Mouse (Mus musculus) left cerebral cortex, postnatal 4 days (tissue): ENCODE measurements around the gene 1700016D06Rik. TPM values are rescaled to one million over a fixed set of nuclear protein-coding genes. Genes with fewer than 3 reads are reported as not detected.

Experiments
- DNase-seq: peaks from one replicate; pipeline ENCODE4 v3.0.0-alpha.2; 2022
- intact Hi-C: fragments of 180-260 bp; cut with DNase I; formaldehyde crosslinking; loops from one replicate; pipeline ENCODE4 v1.15.1; 2025
- total RNA-seq, 2 experiments: library from RNA; stranded (reverse); gene quantifications; 2 replicates each; pipeline ENCODE4 v1.2.3; 2021

The 1700016D06Rik gene
- not detected for total RNA-seq

DNA sequence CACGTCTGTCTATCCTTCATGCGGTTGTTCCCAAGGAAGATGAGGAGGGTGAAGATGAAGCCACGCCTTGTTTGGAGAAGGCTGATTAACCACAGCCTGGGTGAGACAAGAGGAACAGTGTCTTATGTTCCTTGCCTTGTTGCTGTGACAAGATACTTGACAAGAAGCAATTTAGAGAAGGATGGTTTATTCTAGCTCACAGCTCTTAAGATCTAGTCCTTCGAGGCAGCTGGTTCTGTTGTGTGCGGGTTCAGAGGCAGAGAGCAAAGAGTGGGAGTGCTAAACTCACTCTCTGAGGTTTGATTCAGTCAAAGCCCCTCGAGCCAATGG, at the start of gene 1700016D06Rik:
TSS of gene 1700016D06Rik (minus strand) at position 31 of the 330 bp plus-strand sequence.
- intact Hi-C loops: loop anchor here (10.0 kb wide), 1 partner anchor 146 kb away; the partner anchor contains the start of genes Cars2 and Ing1
- no peak for DNase-seq

DNA sequence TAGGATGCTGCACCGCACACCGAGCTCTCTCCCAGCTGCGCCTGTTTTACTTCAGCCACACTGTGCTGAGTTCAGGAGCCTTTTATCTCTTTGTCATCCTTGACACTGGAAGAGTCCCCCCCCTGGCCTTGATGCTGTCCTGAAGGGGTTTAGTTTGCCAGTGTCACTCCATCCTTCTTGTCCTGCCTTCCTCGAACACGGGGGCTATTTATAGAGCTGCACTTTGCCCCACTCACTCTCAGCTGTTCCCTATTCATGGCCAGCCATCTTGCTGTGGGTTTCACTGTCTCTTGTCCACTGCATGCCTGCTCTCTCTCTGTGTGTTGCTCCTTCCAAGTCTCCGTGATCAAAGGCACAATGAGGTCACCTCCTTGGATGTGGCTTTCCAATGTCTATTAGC, 48.6 kb upstream of the 1700016D06Rik start:
- intact Hi-C loops: no loop called here

DNA sequence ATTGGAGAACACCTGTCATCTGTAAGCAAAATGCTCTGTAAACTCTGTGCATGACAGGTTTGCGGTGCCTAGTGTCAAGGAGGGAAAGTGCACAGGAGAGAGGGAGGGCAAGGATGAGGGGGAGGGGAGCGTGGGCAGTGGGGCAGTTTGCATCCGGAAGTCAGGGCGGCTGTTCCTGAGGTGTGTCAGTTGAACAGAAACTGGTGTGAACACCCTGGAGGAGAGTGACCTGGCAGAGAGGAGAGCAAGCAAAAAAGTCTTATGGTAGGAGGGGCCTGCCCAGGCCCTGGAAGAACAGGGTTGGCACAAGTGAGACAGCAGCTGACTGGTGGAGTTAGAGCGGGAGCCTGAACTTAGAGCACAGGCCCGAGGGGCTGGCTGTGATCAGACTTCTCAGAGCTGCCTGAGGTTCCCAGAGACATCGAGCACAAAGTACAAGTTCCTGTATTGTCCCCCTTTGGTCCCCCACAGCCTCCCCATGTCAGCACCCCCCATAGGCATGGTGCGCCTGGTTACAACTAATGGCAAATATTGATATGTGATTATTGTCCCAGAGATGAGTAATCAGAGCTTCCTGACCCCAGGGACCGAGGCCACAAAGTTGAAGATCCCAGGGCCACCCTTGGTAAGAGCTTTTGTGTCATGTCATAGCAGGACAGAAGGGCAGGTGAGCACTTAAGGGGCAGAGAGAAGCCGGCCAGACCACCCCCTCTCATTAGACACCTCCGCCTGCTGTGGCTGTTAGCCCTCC, 46.2 kb upstream of the 1700016D06Rik start:
- no peak for DNase-seq
- intact Hi-C loops: no loop called here

More for the DNA sequence above, 48.6 kb upstream of the 1700016D06Rik start:
- DNase-seq: no peak

DNA sequence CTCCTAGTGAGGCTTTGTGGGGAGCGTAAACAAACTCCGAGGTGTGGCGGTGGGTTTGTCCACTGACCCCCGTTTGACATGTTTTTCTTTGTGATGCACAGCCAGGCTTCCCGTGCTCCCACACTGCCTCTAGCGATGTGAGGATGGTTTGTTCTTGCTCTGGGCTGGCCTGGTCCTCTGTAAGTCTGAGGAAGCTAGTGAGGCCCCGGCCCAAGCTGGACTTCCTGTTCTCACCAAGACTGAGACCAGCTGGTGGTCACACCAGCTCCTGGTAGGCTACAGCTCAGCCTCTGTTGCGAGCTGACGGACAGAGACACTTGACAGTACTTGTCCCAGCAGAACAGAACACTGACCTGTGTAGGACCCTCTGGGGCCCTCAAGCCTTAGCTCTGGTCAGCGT, 42.7 kb upstream of the 1700016D06Rik start:
- no peak for DNase-seq
- intact Hi-C loops: no loop called here

DNA sequence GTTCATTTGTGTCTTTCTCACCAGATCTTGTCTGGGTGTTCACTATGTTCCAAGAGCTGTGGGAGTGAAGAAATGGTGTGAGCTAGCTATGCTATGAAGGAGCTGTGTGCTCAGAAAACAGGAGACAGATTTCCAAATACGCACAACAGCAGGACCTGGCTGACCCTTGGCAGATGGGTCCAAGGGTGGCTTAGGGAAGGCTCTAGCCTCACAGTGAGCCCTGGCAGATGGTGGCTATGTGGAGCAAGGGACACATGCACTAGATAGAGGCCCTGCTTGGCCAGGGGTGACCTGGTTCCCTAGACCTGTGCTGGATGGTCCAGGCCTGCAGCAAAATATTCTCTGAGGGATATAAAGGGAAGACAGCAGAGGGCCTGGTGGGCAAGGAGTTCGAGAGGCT, 40.0 kb upstream of the 1700016D06Rik start:
- no peak for DNase-seq
- intact Hi-C loops: no loop called here

DNA sequence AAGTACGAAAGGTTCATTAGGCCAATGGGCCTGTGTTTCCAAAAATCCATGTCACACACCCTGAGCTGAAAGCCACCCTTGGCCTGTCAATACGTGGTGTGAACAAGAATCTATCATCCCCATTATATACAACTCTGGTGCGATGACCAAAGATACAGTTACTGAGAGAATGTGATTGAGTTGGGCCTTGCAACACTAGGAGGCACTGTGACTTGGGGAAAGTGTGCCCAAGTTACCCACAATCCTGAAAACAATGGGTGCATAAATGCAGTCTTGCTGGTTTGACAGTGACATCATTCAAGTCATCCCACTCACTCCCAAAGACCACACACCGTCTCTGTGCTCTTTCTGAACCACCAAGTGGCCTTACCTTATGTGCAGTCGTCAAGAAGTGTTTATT, 38.2 kb upstream of the 1700016D06Rik start:
- intact Hi-C loops: no loop called here

DNA sequence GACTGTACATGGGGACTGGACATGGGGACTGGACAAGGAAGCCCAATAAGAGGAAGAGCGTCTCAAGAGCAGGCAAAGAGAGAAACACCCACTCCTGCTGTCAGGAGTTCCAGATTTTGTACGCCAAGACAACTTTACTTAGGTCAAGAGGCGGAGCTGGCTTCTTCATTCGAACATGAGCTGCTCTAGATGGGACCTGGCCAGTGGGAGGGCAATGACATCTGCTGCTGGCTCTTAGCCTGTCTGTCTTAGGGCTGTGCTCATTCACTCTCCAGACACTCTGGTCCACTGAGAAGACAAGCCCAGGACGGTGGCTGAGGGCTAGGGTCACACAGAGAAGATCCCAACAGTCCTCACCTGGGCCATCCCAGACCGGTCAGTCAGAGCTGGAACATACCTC, 36.2 kb upstream of the 1700016D06Rik start:
- intact Hi-C loops: no loop called here
- DNase-seq: no peak

More for the DNA sequence above, 38.2 kb upstream of the 1700016D06Rik start:
- DNase-seq: no peak

DNA sequence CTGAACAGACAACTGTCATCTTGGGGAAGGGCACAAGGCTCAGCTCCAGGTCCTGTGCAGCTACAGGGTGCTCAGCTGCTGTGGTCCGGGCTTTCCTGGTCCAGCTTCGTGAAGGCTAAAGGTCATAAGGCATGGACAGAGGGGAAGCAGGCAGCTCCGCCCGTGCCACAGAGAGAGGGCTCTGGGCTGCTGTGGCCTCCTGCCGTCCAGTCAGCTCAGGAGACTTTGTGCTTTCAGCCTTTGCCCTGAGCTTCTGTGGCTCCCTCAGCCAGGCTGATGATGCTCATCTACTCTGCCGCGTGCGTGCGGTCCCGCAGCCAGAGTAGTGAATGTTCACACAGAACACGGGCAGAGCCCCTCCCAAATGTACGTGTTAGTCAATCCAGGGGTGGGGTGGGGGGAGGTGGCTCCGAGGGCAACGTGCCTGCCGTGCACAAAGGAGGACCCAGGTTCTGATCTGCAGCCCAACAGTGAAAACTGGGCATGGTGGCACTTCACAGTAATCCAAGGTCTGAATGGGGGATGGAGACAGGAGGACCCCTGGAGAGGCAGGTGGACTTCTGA, 34.9 kb upstream of the 1700016D06Rik start:
- no peak for DNase-seq
- intact Hi-C loops: no loop called here

DNA sequence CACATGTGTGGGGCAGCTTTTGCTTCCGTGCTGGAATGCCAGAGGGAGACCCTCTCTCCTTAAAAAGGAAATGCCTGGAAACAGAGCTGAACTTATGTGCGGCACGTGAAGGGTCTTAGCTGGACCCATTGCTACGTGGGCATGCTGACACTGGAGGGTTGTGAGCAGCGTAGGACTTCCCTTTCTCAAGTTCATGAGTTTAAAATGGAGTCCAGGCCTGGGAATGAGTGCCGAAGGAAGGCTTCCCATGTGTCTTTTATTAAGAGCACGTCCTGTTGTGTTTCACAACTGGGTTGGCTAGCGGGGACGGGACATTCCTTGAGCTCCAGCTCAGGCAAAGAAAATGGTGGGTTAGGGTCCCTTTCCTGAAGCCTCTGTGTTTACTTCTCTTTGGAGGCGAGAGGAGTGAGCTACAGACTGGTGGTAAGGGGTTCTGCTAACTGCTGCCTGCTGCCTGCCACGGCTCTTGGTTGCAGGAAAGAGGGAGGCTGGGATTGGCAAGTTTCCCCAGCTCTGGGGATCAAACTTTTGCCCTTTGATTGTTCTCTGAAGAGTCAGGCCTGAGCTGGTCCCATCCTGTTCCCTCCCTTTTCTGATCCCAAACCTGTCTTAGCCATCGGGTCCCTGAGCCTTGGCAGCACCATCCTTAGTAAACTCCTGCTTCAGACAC, 29.5 kb upstream of the 1700016D06Rik start:
- intact Hi-C loops: no loop called here
- DNase-seq: no peak

DNA sequence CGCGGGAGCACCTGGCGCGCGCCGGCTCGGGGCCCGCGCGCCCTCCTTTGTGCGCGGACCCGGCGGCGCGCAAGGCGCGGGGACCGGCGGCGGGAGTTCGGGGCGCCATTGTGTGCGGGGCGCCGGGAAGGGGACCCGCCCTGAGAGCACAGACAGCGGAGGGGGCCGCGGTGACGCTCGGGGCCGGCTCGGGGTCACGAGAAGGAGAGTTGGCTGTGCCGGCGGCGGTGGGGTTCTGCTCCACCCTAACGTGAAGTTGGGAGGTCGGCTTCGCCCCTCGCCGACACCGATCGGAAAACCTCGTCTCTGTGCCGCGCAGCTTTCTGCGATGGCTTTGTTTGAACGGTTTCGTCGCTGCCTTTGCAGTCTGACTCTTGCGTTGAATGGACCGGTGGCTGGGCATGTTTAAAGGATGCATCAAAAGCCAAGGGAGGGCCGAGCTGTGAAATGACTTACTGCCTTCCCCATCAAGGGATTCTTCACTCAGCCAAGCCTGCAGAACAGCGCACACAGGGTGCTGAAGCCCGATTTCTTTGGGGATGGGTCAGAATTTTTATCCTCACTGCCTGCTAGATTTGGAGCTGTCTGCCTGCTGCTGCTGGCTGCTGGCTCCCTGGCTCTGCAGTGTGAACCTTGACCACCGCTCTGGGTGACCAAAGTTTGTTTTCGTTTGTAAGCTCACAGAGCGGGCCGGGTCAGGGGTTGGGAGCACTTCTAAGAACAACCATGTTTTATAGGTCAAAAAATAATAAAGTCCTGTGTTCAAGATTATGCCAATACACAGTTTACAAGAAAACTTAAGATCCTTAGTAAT, 27.8 kb upstream of the 1700016D06Rik start:
- intact Hi-C loops: no loop called here
- DNase-seq: peak; percentile 56

DNA sequence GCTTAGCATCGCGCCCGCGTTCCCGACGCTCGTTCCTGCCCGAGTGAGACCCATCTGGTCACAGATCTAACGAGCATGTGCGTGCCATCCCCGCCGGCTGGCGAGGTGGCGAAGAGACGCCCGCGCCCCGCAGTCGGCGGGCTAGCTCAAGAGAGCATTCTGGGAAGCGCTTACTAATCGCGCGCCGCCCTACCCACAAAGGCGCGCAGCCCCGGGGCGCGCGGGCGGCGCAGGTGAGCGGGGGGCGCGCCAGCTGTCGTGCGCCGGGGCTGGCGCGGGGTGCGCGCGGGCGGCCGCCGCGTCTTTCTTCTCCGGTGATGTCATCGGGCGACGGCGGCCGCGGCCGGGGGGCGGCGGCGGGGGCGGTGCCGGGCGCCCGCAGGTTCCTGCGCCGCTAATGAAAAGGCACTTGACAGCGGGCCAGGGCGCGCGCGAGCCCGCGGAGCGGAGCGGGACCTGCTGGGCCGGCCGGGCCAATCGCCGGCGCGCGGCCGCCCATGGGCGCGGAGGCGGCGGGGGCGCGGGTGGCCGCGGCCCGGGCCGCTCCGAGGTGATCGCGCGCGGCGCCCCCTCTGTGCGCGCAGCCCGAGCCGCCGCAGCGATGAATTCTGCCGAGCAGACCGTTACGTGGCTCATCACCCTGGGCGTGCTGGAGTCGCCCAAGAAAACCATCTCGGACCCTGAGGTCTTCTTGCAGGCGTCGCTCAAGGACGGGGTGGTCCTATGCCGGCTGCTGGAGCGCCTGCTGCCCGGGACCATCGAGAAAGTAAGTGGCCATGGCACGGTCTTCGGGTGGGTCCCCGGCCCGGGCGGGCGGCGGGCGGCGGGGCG, 27.0 kb upstream of the 1700016D06Rik start, which contains the start of gene Arhgef7:
TSS of gene Arhgef7 (plus strand) at position 71 of the 831 bp plus-strand sequence.
- DNase-seq: peak; percentile 89
- intact Hi-C loops: no loop called here

DNA sequence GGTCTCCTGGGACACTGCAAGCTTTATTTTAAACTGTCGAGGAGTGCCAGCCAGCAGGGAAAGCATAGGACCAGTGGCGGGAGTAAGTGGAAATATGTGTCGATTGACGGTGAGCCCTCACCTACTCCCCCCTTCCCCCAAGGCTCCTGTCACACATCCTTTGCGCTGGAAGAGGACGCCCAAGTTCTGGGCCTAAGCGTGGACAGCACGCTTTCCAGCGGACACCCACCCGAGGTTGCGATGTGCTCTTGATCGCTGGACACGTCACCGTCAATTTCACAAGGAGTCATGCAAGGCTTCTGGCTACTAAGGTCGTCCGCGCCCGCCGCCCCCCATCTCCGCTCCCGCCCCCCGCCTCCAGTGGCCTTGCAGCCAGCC, 26.4 kb upstream of the 1700016D06Rik start:
- DNase-seq: no peak
- intact Hi-C loops: no loop called here

DNA sequence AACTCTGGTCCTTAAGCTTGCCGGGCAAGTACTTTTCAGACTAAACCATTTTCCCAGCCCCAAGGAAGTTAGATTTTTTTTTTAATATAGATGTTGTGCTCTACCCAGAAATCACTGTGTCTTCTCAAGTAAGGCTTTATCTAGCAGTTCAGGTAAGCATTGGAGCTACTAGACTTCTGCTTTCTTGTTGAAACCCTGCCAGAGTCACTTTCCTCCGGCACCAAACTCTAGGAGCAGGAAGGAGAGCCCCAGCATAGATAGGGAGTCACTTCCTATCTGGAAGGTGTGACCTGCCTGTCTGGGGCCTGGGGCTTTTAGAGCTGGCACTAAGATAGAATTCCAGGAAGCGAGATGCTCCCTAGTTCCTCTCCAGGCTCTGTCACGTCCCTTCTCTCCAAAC, 16.3 kb upstream of the 1700016D06Rik start:
- intact Hi-C loops: no loop called here
- no peak for DNase-seq

DNA sequence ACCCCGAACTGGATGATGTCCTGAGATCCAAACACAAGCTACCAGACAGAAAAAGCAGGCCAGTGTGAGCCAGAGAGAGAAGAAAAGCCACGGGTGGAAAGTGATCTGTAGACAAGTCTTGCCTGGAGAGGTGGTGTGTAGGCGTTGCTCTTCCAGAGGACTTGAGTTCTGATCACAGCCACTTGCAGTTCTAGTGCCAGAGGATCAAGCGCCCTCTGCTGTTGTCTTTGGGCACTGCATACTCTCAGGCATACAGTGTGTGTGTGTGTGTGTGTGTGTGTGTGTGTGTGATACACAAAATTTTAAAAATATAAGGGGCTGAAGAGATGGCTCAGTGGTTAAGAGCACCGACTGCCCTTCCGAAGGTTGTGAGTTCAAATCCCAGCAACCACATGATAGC, 11.4 kb upstream of the 1700016D06Rik start:
- intact Hi-C loops: no loop called here
- DNase-seq: no peak

DNA sequence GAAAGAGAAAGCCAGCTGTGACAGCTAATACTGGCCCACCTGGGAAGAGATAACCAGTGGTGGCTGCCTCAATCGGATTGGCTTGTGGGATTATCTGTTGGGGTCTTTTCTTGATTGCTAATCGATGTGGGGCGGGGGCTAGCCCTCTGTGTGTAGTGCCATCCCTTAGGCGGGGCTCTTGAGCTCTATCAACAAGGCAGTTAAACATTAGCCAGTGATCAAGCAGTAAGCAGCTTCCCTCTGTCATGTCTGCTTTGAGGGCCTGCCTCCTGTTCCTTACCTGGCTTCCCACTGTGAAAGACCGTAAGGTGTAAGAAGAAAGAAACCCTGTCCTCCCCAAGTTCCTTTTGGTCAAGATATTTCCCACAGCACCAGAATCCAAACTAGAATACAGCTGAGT, 9.6 kb upstream of the 1700016D06Rik start:
- intact Hi-C loops: no loop called here
- DNase-seq: no peak

DNA sequence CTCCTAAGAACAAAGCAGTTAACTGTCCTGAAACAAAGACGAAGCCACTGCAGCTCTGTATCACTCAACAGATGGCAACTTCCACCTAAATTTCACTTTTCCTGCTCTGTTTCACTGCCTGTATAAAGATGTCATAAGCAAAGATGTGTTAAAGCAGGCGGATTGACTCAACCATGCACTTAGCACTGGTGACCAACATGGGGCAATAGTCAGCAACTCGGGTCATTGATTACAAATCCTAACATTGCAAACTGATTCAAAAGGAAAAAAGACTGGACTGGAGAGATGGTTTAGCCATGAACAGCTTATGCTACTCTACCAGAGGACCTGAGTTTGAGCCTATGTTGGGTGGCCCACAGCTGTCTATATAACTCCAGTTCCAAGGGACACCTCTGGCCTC, 8.7 kb upstream of the 1700016D06Rik start:
- intact Hi-C loops: loop anchor here (10.0 kb wide), 1 partner anchor 155 kb away; the partner anchor contains the start of genes Cars2 and Ing1
- no peak for DNase-seq

DNA sequence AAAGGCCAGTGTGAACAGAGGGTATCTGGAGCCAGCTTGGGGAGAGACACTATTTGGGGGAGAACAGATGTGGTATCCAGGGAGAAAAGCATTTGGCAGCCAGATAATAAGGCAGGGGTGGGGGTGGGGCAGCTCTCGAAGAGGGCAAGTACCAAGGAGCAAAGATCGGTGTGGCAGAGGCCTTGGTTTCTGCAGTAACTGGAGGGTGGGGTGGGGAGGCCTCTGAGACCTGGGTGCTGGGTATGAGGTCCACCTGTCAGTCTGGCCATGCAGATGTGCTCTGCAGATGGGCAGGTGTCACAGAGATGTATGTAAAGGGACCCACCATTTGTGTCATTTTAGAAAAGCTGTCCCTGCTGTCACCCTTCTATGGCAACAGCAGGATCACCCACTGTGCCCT, 8.0 kb upstream of the 1700016D06Rik start:
- DNase-seq: no peak
- intact Hi-C loops: loop anchor here (10.0 kb wide), 1 partner anchor 154 kb away; the partner anchor contains the start of genes Cars2 and Ing1

DNA sequence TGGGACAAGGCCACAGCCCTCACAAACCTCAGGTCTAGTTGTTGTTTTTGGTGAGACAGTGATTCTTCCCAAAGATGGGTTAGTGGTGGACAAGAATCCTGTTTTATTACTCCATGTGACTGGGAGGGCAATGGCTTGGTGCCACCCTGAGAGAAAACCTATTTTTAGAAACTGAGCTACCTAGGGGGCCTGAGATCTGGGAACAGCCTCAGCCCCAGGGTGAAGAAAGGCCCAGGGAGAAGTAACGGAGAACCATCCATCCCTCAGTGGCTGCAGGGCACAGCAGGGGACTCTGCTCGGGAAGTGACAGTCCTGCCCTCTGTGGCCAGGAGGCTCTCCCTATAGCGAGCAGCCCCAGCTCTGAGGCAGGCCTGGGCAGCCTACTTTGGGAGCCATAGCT, 6.8 kb upstream of the 1700016D06Rik start:
- intact Hi-C loops: loop anchor here (10.0 kb wide), 1 partner anchor 153 kb away; the partner anchor contains the start of genes Cars2 and Ing1
- no peak for DNase-seq

DNA sequence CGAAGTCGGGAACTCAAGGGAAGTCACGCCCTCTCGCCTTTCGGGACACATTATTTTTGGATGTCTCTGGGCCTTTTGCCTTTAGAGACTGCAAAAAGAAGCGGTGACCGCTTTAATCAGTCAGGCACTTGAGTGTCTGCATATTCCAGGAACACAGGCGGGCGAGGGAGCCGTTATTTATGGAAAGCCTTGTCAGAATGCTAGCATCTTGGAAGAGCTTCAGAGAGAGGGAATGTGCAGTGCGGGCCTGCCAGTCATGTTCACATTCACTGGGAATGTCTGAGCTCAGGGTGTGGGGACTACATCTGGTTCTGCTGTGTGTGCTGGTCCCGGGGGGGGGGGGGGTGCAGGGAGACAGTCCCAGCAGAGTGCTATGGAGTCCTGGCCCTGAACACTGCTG, 5.0 kb upstream of the 1700016D06Rik start:
- intact Hi-C loops: loop anchor here (10.0 kb wide), 1 partner anchor 151 kb away; the partner anchor contains the start of genes Cars2 and Ing1
- no peak for DNase-seq
